Mouse (Mus musculus) megakaryocyte, adult 5-6 weeks (primary cell): ENCODE results near the gene Cysrt1. TPM values are rescaled to one million over a fixed set of nuclear protein-coding genes. Genes with fewer than 3 reads are reported as not detected.
"Not testable (repeated sequence)": the region's sequence is repeated elsewhere in the genome, so short reads cannot be mapped to it uniquely, and the experiment has no call there.

ENCODE experiments used
- ATAC-seq: 2 replicates; pipeline ENCODE4 v1.8.0; 2016; ENCODE audit warnings: mild to moderate bottlenecking, inconsistent platforms; ENCODE audit not compliant: poor library complexity, severe bottlenecking
- total RNA-seq, 2 experiments: library from RNA; stranded (forward) in 1 of 2; stranded (reverse) in 1 of 2; fragments of 153-499, 151-499 nt in 1 of 2; fragments of 221-1000, 200-1000 nt in 1 of 2; gene quantifications; 2 replicates each; pipeline versions ENCODE4 v1.2.3 to v1.2.4; 2015 to 2017

Cysrt1 gene
- total RNA-seq, 2 experiments from 2014 or later, result not detected

GRCm38 (mm10) chr2:25265897-25266656, 23.8 kb upstream of the Cysrt1 start:
- peak; percentile 52 for ATAC-seq

- no peak for ATAC-seq
These were observed 22.6 kb upstream of the Cysrt1 start for GRCm38 (mm10) chr2:25264851-25265250.

GRCm38 (mm10) chr2:25264286-25264660, 22.0 kb upstream of the Cysrt1 start:
- ATAC-seq, result no peak

DNA sequence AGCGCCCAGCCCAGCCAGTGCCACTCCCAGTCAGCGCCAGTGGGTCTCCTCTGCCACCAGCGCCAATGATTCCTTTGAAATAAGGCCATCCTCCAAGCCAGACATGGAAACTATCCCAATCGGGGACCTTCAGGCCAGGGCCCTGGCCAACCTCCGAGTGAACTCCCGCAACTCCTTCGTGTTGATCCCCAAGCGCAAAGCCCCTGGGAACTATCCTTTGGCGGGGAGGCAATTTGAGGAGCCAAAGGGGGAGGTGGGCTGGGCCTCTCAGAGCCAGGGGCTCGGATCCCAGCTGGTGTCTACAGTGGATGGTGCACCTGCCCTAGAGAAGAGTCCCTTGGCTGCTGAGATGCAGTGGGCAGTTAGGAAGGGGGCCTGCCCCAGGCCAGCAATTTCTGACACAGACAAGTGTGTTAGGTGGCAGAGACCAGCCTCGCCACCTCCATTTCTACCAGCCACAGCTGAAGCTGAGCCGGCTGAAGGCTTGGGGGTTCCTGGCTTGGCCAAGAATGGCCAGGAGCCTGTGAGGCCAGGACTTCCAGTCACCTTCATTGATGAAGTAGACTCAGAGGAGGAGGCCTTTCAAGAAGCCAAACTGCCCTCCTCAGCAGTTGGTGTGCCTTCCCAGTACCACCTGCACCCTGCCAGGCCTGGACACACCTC, 21.5 kb upstream of the Cysrt1 start:
- ATAC-seq, result no peak

- ATAC-seq, result peak; percentile 14; the same call in 1 of the 2 replicates
These were observed 20.8 kb upstream of the Cysrt1 start for GRCm38 (mm10) chr2:25262795-25263622.

DNA sequence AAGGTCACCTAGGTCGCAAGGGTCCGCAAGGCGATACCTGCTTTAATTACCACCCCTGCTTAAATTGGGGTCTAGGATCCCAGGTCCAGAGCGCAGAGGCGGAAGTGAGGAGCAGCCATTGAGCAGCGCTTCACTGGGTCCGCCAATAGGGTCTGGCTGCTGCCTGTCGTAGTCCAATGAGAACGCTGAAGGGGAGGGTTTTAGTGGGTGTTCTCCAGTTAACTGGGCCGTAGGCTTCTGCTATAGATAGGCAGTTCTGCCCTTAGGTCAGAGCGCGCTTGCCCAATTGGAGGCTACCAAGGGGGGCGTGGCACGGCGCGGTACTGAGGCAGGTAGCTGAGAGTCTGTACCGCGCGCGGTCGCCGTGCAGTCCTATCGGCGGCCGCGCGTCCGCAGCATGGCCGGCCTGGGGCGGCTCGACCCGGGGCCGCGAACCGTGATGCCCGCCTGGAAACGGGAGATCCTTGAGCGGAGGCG, 20.1 kb upstream of the Cysrt1 start, which contains the start of gene Tprn:
Gene Tprn, plus strand, starts transcription at position 328 of the 477 bp plus-strand sequence.
- peak; percentile 96 for ATAC-seq

DNA sequence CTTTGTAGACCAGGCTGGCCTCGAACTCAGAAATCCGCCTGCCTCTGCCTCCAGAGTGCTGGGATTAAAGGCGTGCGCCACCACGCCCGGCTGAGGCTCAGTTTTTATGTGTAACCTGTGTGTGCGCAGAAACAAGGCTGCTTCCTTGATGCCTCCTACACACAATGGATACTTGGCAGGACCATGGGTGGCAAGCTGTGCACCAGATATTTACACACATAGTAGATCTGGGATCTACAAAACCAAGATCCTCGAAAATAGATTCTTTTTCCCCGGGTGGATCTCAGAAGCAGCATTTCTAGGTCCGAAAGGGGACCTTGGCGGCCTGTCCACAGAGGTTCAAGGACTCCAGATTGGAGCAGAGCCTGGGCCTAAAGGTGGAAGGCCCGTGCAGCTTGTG, 19.6 kb upstream of the Cysrt1 start:
- ATAC-seq, result no peak

DNA sequence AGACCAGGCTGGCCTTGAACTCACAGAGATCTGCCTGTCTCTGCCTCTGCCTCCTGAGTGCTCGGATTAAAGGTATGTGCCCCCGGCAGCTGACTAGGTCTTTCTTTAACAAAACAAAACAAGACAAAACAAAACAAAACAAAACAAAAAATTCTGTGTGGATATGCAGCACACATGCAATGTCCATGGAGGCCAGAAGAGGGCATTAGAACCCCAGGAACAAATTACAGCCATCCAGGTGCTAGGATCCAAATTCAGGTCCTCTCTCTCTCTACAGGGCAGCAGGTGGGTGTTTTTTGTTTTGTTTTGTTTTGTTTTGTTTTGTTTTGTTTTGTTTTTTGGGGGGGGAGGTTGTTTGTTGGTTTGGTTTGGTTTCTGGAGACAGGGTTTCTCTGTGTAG, 16.6 kb upstream of the Cysrt1 start:
- ATAC-seq, result no peak

DNA sequence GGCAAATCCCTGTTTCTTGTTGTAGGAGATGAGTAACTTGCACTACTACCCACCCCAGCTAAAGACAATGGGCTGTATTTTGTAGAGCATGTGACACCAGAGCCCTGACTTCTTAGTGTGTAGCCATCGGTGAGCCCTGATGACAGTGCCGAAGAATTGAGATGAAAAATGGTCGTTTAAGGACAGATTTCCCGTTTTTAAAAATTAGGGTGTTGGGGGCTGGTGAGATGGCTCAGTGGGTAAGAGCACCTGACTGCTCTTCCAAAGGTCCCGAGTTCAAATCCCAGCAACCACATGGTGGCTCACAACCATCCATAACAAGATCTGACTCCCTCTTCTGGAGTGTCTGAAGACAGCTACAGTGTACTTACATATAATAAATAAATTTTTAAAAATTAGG, 15.0 kb upstream of the Cysrt1 start:
- ATAC-seq, result not testable (repeated sequence)

DNA sequence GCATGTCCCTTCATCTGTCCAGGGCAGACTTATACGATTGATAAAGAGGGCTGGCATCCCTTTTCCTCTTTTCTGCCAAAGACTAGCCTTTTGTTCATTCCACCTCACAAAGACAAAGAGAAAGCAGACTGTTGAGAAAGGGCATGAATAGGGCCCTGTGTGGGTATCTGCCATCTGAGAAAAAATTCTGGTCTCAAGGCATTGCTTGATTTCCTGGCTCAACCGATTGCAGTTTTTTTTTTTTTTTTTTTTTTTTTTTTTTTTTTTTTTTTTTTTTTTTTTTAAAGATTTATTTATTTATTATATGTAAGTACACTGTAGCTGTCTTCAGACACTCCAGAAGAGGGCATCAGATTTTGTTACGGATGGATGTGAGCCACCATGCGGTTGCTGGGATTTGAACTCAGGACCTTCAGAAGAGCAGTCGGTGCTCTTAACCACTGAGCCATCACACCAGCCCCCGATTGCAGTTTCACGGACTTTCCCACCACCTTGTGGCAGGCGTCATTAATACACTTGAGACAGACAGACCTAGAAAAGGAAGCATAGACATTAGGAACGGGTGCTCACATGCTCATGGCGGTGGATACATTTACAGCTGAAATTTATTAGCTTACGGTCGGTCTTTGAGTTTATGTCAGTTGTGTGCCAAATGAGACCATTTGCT, 14.3 kb upstream of the Cysrt1 start:
- ATAC-seq, result not testable (repeated sequence)

- ATAC-seq, result peak; percentile 97
These were observed 13.1 kb upstream of the Cysrt1 start, which contains the start of gene Tmem203 for GRCm38 (mm10) chr2:25255284-25255779. Tmem203 (plus strand) TSS chr2:25255439.

DNA sequence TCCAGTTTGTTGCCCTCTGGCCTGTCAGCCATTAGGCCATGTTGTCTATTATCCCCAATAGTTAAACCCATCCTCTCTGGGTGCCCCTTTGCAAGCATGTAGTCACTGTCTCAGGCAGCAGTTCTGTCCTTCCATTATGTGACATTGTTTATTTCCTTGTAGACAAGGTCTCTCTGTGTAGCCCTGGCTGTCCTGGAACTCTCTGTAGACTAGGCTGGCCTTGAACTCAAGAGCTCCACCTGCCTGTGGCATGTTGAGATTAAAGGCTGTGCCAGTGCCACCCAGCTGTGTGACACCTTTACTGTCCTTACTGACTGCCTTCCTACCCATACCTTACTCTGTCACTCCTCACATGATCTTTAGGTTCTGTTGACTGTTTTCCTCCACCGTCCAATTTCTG, 10.1 kb upstream of the Cysrt1 start:
- no peak for ATAC-seq

DNA sequence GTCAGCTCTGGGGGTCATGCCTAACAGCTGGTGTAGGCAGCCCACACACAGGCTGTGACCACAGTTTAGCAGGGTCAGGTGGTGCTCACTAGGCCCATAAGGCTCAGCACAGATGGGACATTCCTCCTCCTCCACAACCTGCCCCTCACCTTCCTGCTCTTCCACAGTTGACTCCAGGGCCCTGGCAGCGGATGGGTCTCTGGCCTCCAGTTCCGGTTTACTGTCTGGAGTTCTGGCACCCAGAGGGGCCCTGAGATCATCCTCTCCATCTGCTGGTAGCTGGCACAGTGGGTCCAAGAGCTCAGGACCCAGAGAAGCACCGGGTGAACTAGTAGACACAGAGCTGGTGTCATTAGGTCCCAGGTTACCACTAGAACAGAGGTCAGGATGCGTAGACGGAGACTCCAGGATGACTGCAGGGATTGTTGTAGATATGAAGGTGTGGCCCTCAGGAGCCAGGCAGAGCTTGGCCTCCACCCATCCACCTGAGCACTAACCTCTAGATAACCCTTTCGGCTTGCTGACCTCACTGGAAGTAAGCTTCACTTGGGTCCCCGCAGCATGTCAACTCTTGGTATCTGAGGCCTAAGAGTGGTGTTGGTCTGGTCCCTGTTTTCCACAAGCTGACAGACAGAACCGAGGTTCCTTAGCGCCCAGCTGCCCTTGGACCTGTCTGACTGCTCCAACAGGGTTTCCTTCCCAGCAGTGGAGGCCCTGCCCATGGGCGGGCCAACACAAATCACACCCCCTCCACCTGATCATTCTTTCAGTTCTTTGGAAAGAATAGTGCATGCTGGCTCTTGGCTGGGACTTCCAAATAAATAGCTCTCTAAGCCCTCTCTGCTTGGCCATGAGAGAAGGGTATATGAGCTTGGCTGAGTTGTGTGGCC, 4.2 kb upstream of the Cysrt1 start, which contains the start of gene AL732309.1:
Gene AL732309.1, minus strand, starts transcription at position 681 of the 890 bp plus-strand sequence.
- ATAC-seq, result no peak

- ATAC-seq, result no peak
These were observed 1.9 kb upstream of the Cysrt1 start for GRCm38 (mm10) chr2:25244144-25244543.

DNA sequence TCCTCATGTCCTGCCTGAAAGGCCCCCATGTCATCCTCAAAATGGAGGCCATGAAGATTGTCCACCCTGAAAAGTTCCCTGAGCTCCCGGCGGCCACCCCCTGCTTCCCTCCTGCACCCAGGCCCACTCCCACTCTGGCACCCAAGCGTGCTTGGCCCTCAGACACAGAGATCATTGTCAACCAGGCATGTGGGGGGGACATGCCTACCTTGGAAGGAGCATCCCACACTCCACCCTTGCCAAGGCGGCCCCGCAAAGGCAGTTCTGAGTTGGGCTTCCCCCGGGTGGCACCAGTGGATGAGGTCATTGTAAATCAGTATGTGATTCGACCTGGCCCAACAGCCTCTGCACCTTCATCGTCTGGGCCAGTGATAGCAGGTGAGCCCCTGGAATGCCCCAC, 1.1 kb upstream of the Cysrt1 start:
- no peak for ATAC-seq

- no peak for ATAC-seq
These were observed 845 bp downstream of the Cysrt1 start for GRCm38 (mm10) chr2:25241438-25241775.

GRCm38 (mm10) chr2:25240723-25241437, 1.4 kb downstream of the Cysrt1 start:
- peak; percentile 51 for ATAC-seq

- ATAC-seq, result no peak
These were observed 1.9 kb downstream of the Cysrt1 start for GRCm38 (mm10) chr2:25240310-25240709.

DNA sequence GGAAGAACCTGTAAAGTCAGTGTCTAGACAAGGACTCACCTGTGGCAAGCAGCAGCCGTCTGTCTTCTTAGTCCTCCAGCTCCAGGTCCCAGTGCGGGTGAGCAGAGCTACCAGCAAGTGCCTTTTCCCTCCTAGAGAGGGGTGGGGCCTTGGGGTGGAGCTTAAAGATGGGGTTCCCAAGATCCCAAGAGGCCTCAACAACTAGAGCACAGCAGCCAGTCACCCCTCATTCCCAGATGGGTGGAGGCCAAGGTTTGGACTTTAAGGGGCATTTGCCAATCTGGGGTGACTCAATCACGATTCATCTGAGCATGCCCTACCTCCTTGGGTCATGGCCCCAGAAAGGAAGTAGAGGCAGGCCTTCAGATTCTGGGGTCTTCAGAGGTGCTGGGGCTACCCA, 2.5 kb downstream of the Cysrt1 start:
- ATAC-seq, result no peak
